Mouse (Mus musculus) heart, adult 11 months (tissue): Measurements from ENCODE around the gene Dhx32.

ENCODE experiments used
- DNase-seq: peaks from one replicate; pipeline ENCODE4 v3.0.0; 2022

Dhx32 gene

DNA sequence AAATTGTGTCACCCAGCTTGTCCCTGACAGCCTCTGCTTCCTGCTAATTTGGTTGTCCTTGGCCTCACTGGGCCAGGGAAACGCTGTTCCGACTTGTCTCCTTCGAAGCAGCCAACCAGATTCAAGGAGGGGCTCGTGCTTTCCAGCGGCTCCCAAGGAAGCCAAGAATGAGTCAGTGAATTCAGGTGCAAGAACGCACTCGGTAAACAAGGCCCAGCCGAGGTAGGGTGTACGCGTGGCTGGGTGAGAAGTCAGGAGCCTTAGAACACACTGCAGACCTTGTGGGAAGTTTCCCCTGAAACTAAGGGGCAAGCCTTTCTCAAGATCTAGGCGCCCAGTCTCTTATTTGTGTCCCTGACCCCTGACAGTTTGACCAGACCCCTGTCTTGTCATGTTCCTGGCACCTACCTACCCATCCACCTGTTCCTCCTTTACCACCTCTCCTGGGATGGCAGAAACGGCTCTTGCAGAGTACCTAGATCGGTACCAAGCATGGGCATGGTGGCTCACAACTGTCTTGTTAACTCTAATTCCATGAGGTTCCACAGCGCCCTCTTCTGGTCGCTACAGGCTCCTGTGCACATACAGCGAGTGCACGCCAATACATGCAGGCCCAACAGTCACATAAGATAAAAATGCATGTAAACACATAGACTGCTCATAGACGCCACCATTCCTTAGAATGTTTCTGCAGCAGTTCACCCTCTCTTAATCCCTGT, at the start of gene Dhx32:
Gene Dhx32 (minus strand): TSS at position 10 of the 719 bp plus-strand sequence.
- DNase-seq: peak; percentile 95

DNA sequence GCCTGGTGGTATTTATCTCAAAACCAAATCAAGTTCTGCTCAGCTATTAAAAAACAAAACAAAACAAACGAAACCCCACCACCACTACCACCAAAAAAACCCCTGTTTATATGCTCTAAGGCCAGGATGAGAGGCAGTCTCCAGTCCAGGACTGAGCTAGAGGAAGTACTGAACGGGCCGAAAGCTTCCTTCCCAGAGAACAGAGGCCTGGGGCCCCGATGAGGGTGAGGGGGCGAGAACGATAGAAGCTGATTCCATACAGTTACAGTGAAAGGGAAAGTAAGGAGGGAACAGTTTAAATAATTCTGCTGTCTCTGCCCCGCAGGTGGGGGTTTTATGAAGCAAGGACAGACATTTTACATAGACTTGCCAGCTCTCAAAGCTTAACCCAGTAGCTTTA, 47.1 kb upstream of the Dhx32 start:
- no peak for DNase-seq

DNA sequence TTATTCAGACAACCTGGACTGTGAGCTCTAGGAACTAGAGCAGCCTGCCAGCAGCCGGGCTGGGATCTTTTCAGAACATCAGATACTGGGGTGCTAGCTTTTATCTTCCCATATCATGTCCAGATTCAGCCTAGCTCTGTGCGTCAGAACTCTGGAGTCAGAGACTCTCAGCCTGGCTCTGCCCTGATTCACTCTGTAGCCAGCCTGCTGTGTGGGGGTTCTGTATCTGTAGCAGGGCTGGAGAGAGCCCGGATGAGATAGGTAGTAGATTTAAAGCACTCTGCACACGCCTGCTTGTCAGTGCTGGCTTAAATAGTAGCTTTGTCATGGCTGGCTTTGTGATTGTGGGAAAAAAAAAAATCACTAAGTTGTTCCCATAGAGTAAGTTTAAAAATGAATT, 46.0 kb upstream of the Dhx32 start:
- no peak for DNase-seq

DNA sequence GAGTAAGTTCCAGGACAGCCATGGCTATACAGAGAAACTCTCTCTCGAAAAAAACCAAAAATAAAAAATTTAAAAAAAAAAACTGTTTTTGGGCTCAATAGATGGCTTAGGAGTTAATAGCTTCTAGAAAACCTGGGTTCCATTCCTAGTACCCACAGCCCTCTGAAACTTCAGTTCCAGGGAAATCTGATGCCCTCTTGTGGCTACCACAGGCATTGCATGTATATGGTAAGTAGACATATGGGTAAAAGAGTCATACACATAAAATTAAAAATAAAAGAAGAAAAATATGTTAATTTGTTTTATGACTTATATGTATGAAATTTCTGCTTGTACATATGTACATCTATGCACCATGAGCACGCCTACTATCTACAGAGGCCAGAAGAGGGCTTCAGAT, 42.1 kb upstream of the Dhx32 start:
- DNase-seq: peak; percentile 45

DNA sequence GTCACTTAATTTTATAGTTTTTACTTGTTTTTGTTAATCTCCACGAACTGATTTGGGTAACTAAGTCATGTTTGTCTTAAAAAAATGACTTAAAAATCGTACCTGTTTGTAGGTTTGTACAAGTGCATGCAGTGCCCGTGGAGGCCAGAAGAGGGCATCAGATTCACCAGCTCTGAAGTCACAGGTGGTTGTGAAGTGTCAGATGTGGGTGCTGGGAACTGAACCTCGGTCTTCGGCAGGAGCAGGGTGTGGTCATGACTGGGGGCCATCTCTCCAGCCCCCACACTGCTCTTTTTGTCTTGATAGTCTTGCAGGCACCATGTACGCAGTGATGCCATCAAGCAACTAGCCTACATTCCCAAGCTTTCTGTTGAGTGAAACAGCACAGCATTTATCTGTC, 41.2 kb upstream of the Dhx32 start:
- DNase-seq: peak; percentile 68

DNA sequence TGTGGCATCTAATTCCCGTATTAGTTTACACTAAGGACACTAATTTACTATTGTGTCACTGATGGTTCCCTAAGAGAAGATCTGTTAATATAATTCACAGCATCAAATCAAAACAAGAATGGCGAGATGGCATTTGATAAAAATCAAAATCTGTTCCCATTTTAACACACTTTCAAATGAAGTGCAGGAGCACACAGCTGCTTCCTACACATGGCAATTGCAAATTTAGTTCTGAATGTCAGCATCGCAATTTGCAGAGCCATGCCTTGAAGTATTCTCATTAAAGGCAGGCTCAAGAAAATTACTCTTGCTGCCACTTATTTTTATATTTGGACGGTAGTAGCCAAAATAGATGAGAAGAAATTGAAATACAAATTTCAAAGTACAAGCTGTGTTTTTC, 30.8 kb upstream of the Dhx32 start:
- DNase-seq: no peak

DNA sequence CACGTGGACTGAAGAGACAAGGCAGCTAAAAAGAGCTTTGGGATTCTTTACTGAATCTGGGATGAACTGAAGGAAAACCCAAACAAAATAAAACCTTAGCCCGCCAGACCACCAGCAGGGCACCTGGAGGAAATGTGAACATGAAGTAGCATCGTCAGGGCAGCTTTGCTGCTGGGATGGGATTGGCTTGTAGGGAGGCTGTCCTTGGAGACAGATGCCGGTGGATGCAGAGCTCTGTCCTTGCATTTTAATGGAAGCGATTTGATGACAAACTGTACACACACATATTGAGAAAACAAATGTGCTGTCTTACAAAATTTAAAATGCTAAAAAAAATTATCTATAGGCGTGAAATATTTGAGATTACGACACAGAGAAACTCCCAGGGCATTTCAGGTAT, 30.4 kb upstream of the Dhx32 start:
- no peak for DNase-seq

DNA sequence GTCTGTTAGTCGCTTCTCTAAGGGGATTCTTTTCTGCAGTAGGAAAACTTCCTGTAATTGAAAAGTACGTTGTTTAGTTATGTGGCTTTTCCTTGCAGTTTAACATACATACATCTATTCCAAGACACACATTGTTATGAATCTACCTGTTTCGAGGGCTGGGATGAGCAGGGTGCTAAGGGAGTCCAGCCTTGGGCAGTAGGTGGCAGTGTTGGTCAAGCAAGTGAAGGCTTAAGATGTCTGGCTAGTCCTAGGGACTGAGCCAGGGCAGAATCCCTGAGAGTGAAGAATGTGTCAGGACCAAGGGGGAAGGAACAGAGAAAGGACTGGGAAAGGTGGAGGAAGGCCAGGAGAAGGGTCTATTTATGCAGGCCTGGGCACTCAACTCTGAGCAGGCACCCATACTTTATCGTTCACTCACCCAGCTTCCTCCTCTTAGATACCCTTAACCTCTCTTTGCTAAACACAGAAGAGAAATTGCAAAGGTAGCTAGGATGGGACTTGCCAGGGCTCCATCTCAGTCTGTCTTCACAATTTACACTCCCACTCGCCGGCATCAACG, 23.2 kb upstream of the Dhx32 start:
- DNase-seq: peak; percentile 88

DNA sequence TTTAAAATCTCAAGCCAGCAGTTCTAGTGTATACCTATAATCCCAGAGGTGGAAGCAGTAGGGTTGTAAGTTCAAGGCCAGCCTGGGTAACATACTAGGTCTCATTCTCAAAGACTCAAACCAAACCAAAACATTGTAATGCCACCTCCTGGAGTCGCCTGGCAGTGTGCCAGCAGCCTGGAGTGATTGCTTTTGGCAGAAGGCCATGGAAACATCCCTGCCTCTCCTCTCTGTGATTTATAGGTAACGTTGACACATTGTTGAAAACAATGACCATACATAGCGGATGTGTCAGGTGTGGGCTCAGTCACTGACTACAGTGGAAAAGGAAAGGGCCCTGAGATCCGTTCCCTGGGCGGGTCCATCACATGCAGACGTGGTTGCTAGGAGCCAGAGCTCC, 19.3 kb upstream of the Dhx32 start:
- DNase-seq: no peak

DNA sequence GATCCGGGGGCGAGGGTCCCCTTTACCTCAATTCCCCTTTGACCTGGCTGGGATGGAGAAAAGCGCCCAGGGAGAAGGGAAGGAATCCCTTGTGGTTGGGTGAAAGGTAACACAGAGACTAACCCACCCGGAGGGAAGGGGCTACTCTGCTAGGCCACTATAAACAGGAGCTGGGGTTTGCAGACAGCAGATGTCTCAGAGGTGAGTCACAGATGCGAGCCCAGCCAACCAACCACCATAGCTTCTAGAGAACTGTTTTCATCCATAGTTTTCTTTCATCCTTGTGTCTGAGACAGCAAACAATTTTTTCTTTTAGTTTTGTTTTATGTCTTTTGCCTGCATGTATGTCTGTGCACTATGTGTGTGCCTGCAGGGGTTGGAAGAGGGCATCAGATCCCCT, 17.4 kb upstream of the Dhx32 start:
- DNase-seq: no peak

DNA sequence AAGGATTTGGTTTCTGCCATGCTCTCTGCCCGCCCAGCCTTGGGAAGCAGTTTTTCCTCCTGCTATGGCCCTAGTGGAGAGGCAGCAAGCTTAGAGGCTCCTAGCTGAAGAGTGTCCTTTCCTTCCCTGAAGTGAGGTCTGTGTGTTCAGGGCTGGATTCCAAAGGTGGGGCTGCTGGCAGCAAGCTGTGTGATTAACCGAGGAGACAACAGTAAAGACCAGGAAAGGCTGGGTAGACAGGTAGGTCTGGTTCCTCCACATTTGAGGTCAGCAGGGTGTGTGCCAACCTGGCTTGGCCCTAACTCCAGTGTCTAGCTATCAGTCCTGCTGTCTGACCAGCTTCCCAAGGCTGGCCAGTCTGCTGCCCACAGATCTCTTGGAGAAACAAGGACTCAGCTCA, 12.2 kb upstream of the Dhx32 start:
- DNase-seq: no peak

DNA sequence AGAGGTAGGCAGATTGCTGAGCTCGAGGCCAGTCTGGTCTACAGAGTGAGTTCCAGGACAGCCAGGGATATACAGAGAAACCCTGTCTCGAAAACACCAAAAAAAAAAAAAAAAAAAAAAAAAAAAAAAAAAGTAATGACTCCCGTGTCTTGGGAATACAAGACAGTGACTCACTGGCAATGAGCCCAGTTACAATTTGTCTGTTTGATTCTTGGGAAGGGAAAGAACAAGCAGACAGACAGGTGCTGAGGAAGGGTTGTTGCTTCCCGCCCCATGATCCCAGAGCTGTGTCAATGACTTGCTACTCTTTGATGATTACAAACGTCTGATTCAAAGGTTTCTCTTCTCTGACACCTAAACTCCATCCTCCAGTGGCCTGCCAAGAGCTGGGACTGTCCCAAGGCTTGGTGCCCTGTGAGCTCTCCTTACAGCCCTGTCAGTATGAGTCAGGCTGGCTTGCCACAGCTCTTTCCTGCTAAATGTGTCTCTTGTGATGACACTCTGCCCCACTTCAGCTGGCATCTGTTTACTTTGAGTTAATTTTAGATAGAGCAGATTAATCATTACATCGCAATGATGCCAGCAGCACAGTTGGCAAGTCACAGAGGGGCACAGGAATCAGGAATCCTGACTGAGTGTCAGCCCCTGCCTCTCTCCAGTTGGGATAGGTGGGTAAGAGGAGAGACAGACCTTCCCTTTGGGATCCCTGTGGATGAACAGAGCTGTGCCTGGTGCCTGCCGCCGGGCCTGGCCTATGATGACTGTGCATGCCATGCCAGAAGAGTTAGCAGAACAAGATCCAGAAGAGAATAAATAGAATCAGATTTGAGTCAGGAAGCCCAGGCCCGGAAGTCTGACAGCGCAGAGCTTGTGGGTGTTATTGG, 11.0 kb upstream of the Dhx32 start:
- peak; percentile 97 for DNase-seq

DNA sequence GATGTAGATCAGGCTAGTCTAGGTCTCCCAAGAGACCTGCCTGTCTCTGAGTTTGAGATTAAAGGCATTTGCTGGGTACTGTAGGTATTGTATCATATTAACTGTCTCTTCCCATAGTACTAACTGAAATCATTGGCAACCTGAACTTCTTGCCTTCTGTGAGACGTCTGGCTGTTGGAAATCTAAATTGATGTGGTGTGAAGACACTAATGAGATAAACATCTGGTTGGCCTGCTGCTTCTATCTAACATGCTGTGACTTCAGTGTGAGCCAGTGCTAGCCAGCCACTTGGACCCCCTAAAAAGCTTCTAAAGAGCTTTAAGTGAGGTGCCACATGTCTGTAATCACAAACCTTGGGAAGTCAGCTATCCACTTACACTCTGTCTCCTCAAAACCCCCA, 10.2 kb upstream of the Dhx32 start:
- DNase-seq: no peak

DNA sequence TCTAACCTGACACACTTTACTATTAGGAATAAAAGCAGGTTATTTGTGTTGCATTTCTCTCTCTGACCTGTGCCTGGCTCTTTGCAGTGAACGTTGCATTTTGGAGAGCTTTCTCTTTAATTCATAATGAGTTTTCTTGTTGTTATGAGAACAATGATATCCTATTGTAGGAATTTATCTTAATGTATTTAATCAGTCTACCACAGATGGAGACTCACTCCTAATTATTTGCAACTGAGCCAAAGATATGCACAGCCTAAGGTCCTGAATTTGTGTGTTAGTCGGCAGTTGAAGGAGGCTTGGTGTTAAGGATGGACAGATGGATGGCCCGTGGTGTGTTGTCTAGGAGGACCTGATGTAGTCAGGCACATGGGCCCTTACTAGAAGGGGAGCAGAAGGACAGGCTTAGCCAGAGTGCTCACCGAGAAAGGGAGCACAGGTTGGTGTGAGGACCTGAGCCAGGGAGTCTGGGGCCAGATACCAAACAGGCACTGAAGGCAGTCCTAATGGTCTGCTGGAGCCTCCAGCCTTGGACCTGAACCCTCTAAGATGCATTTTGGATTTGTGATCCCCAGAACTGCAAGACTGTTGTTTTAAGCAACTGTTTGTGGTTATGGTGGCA, 8.2 kb upstream of the Dhx32 start:
- peak; percentile 69 for DNase-seq

DNA sequence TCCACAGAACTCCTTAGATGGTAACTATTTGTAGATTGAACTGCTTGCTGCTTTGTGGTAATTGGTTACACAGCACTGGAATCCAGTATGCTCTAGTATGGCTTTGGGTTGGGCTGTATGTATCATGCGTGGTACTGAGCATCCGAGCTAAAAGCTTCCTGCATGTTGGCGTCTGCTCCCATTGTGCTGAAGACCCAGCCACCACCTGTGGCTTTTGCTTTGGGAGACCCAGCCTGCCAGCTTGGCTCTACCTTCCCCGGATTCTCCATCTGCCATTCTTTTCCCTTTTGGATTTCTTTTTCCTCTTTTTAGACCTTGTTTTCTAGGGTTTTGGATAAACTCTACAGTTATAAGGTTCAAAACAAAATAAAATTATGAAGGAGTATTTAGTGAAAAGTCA, 7.6 kb upstream of the Dhx32 start:
- DNase-seq: peak; percentile 57

DNA sequence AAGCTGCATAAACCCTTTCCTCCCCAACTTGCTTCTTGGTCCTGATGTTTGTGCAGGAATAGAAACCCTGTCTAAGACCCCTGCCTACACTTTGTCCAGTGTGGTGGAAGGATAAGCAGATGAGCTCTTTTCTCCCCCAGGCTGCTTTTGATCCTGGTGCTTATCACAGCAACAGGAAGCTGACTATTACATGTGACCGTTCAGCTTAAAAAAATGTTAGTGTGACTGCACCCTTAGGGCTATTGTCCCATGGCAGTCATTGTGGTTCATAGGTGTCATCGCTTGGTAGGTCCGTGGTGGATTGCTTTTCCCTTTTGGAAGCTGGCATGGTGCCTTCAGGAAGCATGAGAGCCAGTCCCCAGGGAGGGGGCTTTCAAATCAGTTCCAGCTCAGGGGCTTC, 5.6 kb upstream of the Dhx32 start:
- DNase-seq: peak; percentile 42

DNA sequence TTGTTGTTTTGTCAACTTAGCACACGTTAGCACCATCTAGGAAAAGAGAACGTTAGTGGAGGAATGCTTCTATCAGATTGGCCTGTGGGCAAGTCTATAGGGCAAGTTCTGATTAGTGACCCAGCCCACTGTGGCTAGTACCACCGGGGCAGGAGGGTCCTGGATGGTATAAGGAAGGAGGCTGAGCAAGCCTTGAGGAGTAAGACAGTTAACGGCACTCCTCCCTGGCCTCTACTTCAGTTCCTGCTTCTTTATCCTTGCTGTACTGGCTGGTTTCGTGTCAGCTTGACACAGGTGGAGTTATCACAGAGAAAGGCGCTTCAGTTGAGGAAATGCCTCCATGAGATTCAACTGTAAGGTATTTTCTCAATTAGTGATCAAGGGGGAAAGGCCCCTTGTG, 5.0 kb upstream of the Dhx32 start:
- peak; percentile 17 for DNase-seq

DNA sequence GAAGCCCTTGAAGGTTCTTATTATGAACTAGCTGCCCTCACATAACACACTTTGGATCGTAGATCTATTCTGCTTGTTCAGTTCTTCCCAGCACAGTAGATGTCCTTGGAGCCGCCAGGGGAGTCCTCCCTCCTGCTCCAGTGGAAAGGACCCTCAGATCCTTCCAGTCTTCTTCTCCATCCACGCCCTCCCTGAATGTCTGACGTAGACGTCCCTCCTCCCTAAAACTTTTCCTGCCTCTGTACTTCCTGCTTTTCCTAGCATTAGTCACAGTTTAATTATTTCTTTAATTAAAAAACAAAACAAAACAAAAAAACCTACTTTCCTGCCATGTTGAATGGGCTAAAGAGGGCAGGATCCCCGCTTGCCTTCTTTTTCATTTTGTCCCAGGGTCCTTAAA, 535 bp downstream of the Dhx32 start:
- DNase-seq: no peak

DNA sequence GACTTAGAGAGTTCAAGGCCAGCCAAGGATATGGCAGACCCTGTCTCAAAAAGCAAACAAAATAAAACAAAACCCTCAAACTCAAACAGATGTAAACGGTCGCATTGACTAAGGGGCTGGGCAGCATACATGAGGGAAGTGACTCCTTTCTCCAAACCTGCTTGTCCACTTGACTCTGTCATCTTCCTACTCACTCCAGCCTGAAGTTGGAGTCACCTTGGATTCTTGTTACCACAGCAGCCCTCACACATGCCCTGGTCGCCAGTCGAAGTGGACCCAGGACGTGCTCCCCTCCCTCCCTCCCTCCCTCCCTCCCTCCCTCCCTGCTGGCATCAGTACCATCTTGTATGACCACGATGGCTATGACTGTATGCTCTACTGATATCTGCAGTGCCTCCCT, 943 bp downstream of the Dhx32 start:
- no peak for DNase-seq

DNA sequence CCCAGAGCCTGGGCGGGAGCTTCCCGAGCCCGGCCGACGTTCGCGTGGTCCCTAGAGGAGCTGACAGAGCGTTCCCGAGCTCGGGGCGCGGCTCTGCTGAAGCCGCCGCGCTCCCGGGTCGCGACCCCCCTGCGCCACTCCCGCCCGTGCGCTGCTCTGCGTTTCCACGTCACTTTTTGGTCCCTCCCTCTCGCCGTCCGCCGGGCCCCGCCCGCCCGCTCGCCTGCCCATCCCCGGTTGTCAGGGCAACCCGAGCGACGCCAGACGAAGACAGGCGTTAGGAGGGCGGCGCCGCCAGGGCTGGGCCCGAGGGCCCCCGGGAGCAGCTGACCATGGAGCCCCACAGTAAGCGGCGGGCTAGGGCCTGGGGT, 5.9 kb downstream of the Dhx32 start, which contains the start of gene Fank1:
Gene Fank1 (plus strand): TSS at position 236 of the 371 bp plus-strand sequence.
- DNase-seq: peak; percentile 99

DNA sequence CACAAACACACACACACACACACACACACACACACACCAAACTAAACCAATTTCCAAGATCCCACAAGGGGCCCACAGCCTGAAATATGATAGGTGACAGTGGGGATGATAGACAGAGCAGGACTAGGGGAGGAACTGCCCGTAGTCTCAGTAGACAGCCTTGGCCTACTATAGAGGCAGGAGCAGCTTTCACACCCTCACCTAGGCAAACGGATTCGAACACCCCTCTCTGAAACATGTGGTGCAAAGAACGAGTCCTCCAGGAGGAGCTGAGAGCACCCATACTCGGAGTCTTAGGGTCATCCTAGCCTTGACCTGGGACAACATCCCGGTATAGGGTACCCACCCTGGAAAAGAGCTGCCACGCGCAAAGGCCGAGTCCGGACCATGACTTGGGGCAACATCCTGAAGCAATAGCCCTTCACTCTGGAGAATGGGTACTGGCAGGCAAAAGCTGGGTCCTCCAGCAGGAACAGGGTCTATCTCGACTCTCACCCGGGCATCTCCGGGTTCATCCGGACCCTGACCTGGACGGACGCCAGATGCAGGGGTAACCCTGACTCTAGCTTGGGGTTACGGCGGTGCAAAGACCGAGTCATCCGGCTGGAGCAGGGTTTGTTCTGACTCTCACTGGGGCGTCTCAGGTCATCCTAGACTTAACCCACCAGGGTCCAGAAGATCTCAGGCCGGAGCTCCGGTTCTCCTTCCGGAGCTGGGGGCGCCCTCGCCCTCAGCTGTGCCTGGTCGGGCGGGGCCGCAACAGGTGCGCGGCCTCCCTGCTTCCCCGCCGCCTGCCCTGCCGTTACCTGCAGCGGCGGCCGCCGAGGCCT, 6.5 kb downstream of the Dhx32 start:
- peak; percentile 95 for DNase-seq

DNA sequence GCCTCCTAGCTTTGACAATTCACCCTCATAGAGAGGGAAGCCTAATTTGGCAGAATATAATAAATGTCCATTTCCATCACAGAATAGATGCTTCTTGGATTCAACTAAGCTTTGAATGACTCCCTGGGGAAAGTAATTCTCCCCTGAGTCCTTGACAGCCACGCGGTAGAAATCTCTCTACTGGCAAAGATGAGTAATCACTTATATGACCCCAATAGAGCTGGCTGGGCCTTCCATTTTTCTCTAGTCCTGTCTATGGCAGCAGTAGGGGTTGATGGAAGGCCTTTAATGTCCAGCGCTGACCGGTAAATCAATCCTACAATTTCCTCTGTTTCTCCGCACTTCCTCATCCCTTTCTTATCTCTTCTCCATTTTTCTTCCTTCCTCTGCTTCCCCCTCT, 7.3 kb downstream of the Dhx32 start:
- DNase-seq: peak; percentile 81

DNA sequence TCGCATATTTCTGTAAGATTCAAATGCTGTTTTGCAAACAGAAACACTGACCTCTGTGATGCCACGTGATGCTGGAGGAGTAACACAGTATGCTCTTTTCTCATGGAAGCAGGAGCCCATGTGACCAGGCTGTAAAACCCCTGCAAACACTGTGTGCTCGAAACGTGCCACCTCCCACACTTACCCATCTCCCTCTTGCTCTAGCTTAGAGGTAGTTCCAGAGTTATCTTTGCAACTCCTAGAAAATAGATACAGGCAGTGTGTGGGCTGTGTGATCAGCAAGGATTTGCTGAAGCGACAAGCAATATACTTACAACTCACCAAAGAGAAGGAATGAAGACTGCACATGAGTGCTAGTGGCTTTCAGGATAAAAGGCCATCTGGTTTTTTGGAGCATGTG, 14.0 kb downstream of the Dhx32 start:
- DNase-seq: no peak
